Mouse (Mus musculus) thymus, adult 2 months (tissue): ENCODE measurements around the gene Slc6a17. TPM values are rescaled to one million over a fixed set of nuclear protein-coding genes. Genes with fewer than 3 reads are reported as not detected.

ENCODE experiments used
- DNase-seq: peaks from one replicate; pipeline ENCODE4 v3.0.0; 2021
- H3K27ac ChIP-seq: fragments of 200-500 bp; 2 replicates; pipeline ENCODE4 v1.5.1; 2012; ENCODE audit warnings: low read length, control low read depth; ENCODE audit not compliant: control insufficient read depth, insufficient read depth
- H3K27me3 ChIP-seq: fragments of 200-500 bp; 2 replicates; pipeline ENCODE4 v1.6.1; 2012; ENCODE audit warnings: mild to moderate bottlenecking, low read length, moderate library complexity, mixed read lengths; ENCODE audit not compliant: control insufficient read depth, insufficient read depth
- H3K36me3 ChIP-seq: fragments of 200-500 bp; 2 replicates; pipeline ENCODE4 v1.6.1; 2012; ENCODE audit warnings: mild to moderate bottlenecking, low read length, moderate library complexity; ENCODE audit not compliant: control insufficient read depth, insufficient read depth
- H3K4me1 ChIP-seq: fragments of 200-500 bp; replicated peaks from 2 replicates; pipeline ENCODE4 v1.6.1; 2012; ENCODE audit warnings: low read length; ENCODE audit not compliant: control insufficient read depth, insufficient read depth
- H3K4me3 ChIP-seq: fragments of 200-500 bp; 2 replicates; pipeline ENCODE4 v1.5.1; 2012; ENCODE audit warnings: mild to moderate bottlenecking, low read length, control low read depth, moderate library complexity; ENCODE audit not compliant: control insufficient read depth, insufficient read depth
- CTCF ChIP-seq: fragments of 200-500 bp; IDR thresholded peaks from 2 replicates; pipeline ENCODE4 v1.5.1; 2012; ENCODE audit warnings: mild to moderate bottlenecking, control low read depth, low read length, moderate library complexity, borderline replicate concordance; ENCODE audit not compliant: control insufficient read depth, poor library complexity, insufficient read depth; ENCODE audit errors: extremely low read depth
- POLR2A ChIP-seq: fragments of 200-500 bp; IDR thresholded peaks from 2 replicates; pipeline ENCODE4 v1.6.1; 2012; ENCODE audit warnings: mild to moderate bottlenecking, low read length, control low read depth, moderate library complexity; ENCODE audit not compliant: control insufficient read depth, poor library complexity, insufficient read depth; ENCODE audit errors: extremely low read depth
- WGBS: fragments of 180-500 bp; shearing (Covaris S2); methylation state at CpG from one replicate; pipeline ENCODE4 v1.1.7; 2018; 5-methylcytosine and 5-hydroxymethylcytosine counted together
- polyA plus RNA-seq: library from polyadenylated mRNA; depleted of rRNA; stranded (reverse); fragments of >200 nt; gene quantifications from 2 replicates; pipeline ENCODE4 v1.2.3, GENCODE M21; 2012

The Slc6a17 gene
- polyA plus RNA-seq, 1 experiment, result 0.53 TPM

GRCm38 (mm10) chr3:107501702-107502151 lies 16.1 kb downstream of the Slc6a17 start:
- WGBS, result 79% methylated on average over 7 of the region's 7 CpGs
- Histone ChIP-seq H3K36me3 (no peaks in the 10 kb centered on the region), H3K27me3 (no peaks in the 10 kb centered on the region), H3K4me3 (no peak overlapping the region), H3K4me1 (no peaks in the 10 kb centered on the region), H3K27ac (no peak overlapping the region)
- TF ChIP-seq CTCF, result no peak
- DNase-seq, result no peak

DNA sequence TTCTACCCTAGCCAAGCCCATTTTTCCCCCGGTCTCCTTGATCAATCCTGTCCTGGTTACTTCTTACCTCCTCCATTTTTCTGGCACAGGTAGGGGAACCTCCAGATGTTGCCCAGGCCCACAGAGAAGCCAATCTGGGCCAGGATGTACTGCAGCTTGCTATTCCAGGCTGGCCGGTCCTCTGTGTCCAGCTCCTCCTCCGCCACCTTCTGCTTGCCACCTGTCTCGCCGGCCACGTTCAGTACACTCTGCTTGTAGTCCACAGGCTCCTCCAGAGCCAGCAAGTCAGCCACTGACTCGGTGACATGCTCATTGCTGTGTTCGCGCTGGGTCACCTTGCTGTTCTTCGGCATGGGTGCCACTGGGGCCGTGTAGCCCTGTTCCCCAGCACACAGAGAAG lies 17.5 kb downstream of the Slc6a17 start:
- no peaks in the 10 kb centered on the region for H3K36me3 ChIP-seq
- H3K27ac ChIP-seq, result no peak overlapping the region
- no peaks in the 10 kb centered on the region for H3K4me1 ChIP-seq
- DNase-seq, result no peak
- no peak overlapping the region for H3K4me3 ChIP-seq
- WGBS, result 94% methylated on average over 11 of the region's 11 CpGs
- no peaks in the 10 kb centered on the region for H3K27me3 ChIP-seq
- no peak for TF ChIP-seq POLR2A
- no peak for TF ChIP-seq CTCF

DNA sequence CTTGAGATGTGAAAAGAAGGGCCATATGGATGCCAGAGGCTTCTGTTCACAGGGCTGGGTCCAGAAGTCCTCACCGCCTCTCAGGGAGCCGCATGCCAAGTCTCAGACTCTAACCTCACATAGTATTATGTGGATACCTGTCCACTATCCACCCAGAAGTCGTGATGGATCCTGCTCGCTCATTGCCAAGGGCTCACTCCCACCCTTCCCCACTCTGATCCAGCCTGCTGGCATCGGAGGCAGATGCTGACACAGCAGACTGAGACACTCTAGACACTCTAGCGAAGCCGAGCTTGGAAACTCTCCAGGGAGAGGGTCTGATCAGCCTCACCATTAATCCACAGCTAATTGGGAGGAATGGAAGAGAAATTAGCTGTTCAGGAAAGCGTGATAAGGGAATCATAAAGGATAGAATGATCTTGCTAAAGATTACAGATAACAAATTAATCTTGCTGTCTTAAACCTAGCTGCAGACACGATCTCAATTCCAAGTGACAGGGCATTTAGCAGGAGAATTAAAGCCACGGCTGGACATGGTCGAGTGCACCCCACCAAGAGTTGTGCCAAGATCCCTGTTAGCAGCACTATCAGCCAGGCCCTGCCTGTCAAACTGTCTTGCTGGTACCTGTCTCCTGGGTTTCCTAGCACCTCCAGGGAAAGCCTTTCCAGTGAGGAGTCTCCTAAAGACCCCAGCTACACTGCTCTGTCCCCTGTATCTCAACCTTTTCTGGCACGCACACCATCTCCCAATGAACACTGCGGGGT lies 21.6 kb downstream of the Slc6a17 start:
- Histone ChIP-seq H3K27ac (no peak overlapping the region), H3K4me3 (no peak overlapping the region), H3K27me3 (no peaks in the 10 kb centered on the region), H3K36me3 (no peaks in the 10 kb centered on the region), H3K4me1 (no peaks in the 10 kb centered on the region)
- WGBS, result 90% methylated on average over 13 of the region's 13 CpGs
- DNase-seq, result no peak
- TF ChIP-seq CTCF, result no peak
- no peak for TF ChIP-seq POLR2A

GRCm38 (mm10) chr3:107495524-107495923 lies 22.3 kb downstream of the Slc6a17 start:
- Histone ChIP-seq H3K4me3 (no peak overlapping the region), H3K27me3 (no peaks in the 10 kb centered on the region), H3K36me3 (no peaks in the 10 kb centered on the region), H3K4me1 (no peaks in the 10 kb centered on the region), H3K27ac (no peak overlapping the region)
- WGBS, result 96% methylated on average over 6 of the region's 6 CpGs
- no peak for DNase-seq
- no peak for TF ChIP-seq POLR2A
- TF ChIP-seq CTCF, result no peak

DNA sequence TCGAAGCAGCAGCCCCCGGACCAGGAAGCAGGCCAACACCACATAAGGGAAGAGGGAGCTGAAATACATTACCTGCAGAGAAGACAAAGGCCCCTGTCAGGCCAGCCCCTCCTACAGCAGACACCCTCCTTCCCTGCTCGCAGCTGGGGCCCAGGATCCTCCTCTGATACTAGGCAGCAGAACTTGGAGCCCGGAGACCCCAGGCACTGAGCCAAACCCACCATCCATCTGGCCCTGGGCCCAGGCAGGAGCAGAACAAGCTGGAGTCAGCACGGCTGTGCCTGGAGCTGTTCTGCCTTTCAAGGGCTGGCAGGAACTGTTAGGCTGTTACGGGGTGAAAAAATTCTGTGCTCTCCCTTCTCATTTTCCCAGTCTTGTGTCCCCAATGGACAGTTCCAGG lies 26.4 kb downstream of the Slc6a17 start:
- TF ChIP-seq CTCF, result no peak
- TF ChIP-seq POLR2A, result no peak
- Histone ChIP-seq H3K4me1 (no peaks in the 10 kb centered on the region), H3K27ac (no peak overlapping the region), H3K4me3 (no peak overlapping the region), H3K36me3 (no peaks in the 10 kb centered on the region), H3K27me3 (no peaks in the 10 kb centered on the region)
- no peak for DNase-seq
- WGBS, result 9% methylated on average over 6 of the region's 6 CpGs

GRCm38 (mm10) chr3:107488637-107489036 lies 29.2 kb downstream of the Slc6a17 start:
- Histone ChIP-seq H3K27ac (no peak overlapping the region), H3K36me3 (no peaks in the 10 kb centered on the region), H3K27me3 (no peaks in the 10 kb centered on the region), H3K4me1 (no peaks in the 10 kb centered on the region), H3K4me3 (no peak overlapping the region)
- 64% methylated on average over 4 of the region's 4 CpGs for WGBS
- TF ChIP-seq POLR2A (no peak), CTCF (no peak)
- DNase-seq, result no peak

DNA sequence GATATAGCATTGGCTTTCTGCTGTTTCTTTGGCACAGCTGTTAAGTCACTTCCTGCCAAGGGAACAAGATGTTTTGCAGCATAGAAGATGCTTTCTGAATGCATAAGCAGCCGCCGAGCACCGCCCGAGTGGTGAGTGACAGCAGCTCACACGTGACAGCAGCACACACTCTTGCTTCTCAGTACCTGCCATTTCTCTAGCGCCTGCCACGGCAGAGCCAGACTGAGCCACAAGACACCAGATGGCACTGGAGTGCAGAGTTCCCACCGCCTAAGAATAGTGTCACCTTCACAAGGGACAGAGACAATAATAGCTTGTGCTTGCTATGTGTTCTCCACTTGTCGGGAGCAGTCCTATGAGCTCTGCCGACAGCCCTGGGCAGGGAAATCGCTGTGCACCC lies 34.5 kb downstream of the Slc6a17 start:
- DNase-seq, result no peak
- H3K4me3 ChIP-seq, result no peak overlapping the region
- H3K36me3 ChIP-seq, result no peaks in the 10 kb centered on the region
- no peaks in the 10 kb centered on the region for H3K4me1 ChIP-seq
- H3K27me3 ChIP-seq, result no peaks in the 10 kb centered on the region
- WGBS, result 31% methylated on average over 11 of the region's 11 CpGs
- TF ChIP-seq POLR2A (no peak), CTCF (no peak)
- no peak overlapping the region for H3K27ac ChIP-seq
